Mouse (Mus musculus): Measurements from ENCODE around the gene Heg1. TPM values are rescaled to one million over a fixed set of nuclear protein-coding genes. Genes with fewer than 3 reads are reported as not detected.

Heg1 gene
- polyA plus RNA-seq, 1 experiment from 2014 or later = 21.3 TPM

GRCm38 (mm10) chr16:33723241-33723640 is 39.1 kb downstream of the Heg1 start:
- Histone ChIP-seq H3K27me3 (no peaks in the 10 kb centered on the region), H3K4me2 (no peak overlapping the region), H3K9me3 (replicated peaks) (peaks cover 3% of the 10 kb centered on the region; the same call in 1 of the 2 replicates), H3K9ac (no peak overlapping the region), H3K36me3 (ENCODE audit: poor library complexity, severe bottlenecking) (peaks cover 81% of the 10 kb centered on the region), H3K4me3 (no peak overlapping the region), H3K4me1 (no peaks in the 10 kb centered on the region), H3K27ac (no peak overlapping the region)
- no peak for ATAC-seq
- 95% methylated on average over 2 of the region's 2 CpGs for WGBS

DNA sequence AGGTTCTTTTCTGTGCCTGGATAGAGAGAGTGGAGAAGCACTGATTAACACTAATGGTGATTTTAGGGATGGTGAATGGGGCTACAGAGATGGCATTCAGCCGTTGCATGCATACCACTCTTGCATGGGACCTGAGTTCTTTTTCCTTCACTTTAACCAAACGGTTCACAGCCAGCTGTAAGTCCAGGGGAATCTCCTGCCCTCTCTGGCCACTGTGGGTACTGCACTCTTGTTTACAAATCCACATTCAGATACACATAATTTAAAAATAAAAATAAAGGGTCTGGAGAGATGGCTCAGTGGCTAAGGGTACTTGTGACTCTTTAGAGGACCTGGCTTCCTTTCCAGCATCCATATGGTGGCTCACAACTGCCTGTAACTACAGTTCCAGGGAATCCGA is 39.8 kb downstream of the Heg1 start:
- H3K27ac ChIP-seq = no peak overlapping the region
- ATAC-seq = no peak
- no peaks in the 10 kb centered on the region for H3K4me1 ChIP-seq
- no peak overlapping the region for H3K9ac ChIP-seq
- H3K36me3 ChIP-seq (ENCODE audit: poor library complexity, severe bottlenecking) = peaks cover 76% of the 10 kb centered on the region
- no peak overlapping the region for H3K4me3 ChIP-seq
- peaks cover 3% of the 10 kb centered on the region; the same call in 1 of the 2 replicates for H3K9me3 ChIP-seq (replicated peaks)
- over 99% methylated on average over 3 of the region's 3 CpGs for WGBS
- H3K27me3 ChIP-seq = no peaks in the 10 kb centered on the region
- no peak overlapping the region for H3K4me2 ChIP-seq

DNA sequence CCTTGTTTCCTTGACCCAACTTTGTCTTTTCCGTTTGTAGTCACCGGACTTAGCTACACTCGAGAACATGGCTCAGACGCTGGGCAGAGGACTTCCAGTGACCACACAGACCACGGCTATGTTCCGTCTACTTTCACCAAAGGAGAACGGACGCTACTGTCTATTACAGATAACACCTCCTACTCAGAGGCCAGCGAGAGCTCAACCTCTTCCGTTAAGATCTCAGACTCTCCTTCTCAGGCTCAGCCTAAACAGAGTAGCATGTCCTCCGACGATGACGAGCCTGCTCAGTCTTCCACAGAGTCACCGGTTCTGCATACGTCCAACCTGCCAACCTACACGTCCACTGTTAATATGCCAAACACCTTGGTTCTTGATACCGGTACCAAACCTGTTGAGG is 42.1 kb downstream of the Heg1 start:
- Histone ChIP-seq H3K4me2 (no peak overlapping the region), H3K36me3 (ENCODE audit: poor library complexity, severe bottlenecking) (peaks cover 71% of the 10 kb centered on the region), H3K9me3 (replicated peaks) (peaks cover 3% of the 10 kb centered on the region; the same call in 1 of the 2 replicates), H3K4me1 (0 out of 2 replicates have a peak, but pooled peaks cover 2% of the 10 kb centered on the region), H3K9ac (no peak overlapping the region), H3K4me3 (no peak overlapping the region), H3K27me3 (no peaks in the 10 kb centered on the region), H3K27ac (no peak overlapping the region)
- WGBS = 95% methylated on average over 17 of the region's 17 CpGs
- ATAC-seq = no peak

- ATAC-seq = no peak
- 90% methylated on average over 7 of the region's 7 CpGs for WGBS
- peaks cover 3% of the 10 kb centered on the region; the same call in 1 of the 2 replicates for H3K9me3 ChIP-seq (replicated peaks)
These were observed 42.7 kb downstream of the Heg1 start for GRCm38 (mm10) chr16:33726892-33727291.

GRCm38 (mm10) chr16:33728427-33728826 is 44.3 kb downstream of the Heg1 start:
- H3K4me2 ChIP-seq = no peak overlapping the region
- ATAC-seq = no peak
- H3K4me3 ChIP-seq = no peak overlapping the region
- WGBS = 58% methylated on average over 13 of the region's 13 CpGs
- no peak overlapping the region for H3K9ac ChIP-seq
- H3K27ac ChIP-seq = no peak overlapping the region; the same call in 1 of the 2 replicates
- H3K4me1 ChIP-seq = peaks cover 17% of the 10 kb centered on the region
- H3K9me3 ChIP-seq (replicated peaks) = peaks cover 3% of the 10 kb centered on the region; the same call in 1 of the 2 replicates
- H3K27me3 ChIP-seq = no peaks in the 10 kb centered on the region
- peaks cover 63% of the 10 kb centered on the region for H3K36me3 ChIP-seq (ENCODE audit: poor library complexity, severe bottlenecking)

More at GRCm38 (mm10) chr16:33726892-33727291, 42.7 kb downstream of the Heg1 start:
- Histone ChIP-seq H3K27me3 (no peaks in the 10 kb centered on the region), H3K4me1 (0 out of 2 replicates have a peak, but pooled peaks cover 4% of the 10 kb centered on the region), H3K9ac (no peak overlapping the region), H3K4me3 (no peak overlapping the region), H3K27ac (no peak overlapping the region), H3K4me2 (no peak overlapping the region), H3K36me3 (ENCODE audit: poor library complexity, severe bottlenecking) (peaks cover 70% of the 10 kb centered on the region)

DNA sequence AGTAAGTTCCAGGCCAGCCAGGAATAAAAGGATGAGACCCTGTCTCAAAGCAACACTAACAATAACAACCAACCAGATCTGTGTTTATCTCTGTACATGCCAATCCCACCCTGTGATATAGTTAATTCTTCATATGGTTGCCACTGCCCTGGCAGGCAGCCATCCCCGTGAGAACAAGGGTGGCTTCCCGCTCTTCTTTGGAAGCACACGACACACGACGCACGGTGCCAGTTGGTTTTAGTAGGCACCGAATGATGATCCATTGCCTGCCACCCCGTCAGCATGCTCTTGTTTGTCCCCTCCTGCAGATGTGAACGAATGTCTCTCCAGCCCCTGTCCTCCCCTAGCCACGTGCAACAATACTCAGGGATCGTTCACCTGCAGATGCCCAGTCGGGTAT is 47.1 kb downstream of the Heg1 start:
- Histone ChIP-seq H3K36me3 (ENCODE audit: poor library complexity, severe bottlenecking) (peaks cover 43% of the 10 kb centered on the region), H3K9ac (no peak overlapping the region), H3K27ac (peak overlapping the region; percentile 69; the same call in 1 of the 2 replicates), H3K4me1 (peaks cover 44% of the 10 kb centered on the region), H3K27me3 (no peaks in the 10 kb centered on the region), H3K4me2 (no peak overlapping the region), H3K9me3 (replicated peaks) (no peaks in the 10 kb centered on the region), H3K4me3 (no peak overlapping the region)
- 78% methylated on average over 12 of the region's 12 CpGs for WGBS
- ATAC-seq = no peak

GRCm38 (mm10) chr16:33732237-33732749 is 48.1 kb downstream of the Heg1 start:
- Histone ChIP-seq H3K4me2 (no peak overlapping the region), H3K4me3 (no peak overlapping the region), H3K4me1 (peaks cover 54% of the 10 kb centered on the region), H3K9ac (no peak overlapping the region), H3K27ac (peak overlapping the region; percentile 95), H3K9me3 (replicated peaks) (no peaks in the 10 kb centered on the region), H3K36me3 (ENCODE audit: poor library complexity, severe bottlenecking) (peaks cover 33% of the 10 kb centered on the region), H3K27me3 (no peaks in the 10 kb centered on the region)
- no peak for ATAC-seq
- 78% methylated on average over 6 of the region's 6 CpGs for WGBS

DNA sequence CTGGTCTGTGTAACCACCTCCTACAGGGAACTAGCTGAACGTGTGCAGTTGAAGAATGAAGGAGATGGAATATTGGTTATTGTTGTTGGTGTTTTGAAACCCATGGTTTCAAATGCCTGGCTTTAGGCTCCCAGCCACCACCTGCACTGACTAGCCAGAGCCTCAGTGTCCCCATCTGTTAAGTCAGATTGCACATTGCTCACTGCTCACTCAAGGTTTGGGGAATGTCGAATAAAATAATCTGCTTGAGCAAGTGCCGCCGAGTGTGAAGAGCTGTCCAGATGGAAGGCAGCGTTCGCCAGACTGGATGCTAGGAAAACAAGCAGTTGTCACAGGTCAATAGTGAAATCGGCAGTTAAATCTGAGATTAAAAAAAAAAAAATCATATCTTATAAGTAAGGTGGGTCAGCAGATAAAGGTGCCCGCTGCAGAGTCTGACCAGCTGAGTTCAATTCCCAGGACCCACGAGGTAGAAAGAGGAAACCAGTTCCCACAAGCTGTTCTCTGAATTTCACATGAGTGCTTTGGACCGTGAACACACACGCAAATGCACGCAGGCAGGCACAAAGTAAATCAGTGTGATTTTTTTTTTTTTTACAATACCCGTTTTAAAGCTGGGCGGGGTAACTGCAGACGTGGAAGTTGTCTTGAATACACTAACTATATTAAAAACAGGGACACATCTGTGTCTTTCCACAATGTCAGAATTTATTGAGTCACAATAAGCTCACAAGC is 48.8 kb downstream of the Heg1 start:
- H3K4me3 ChIP-seq = no peak overlapping the region
- H3K4me1 ChIP-seq = peaks cover 61% of the 10 kb centered on the region
- no peak overlapping the region for H3K9ac ChIP-seq
- peaks cover 26% of the 10 kb centered on the region for H3K36me3 ChIP-seq (ENCODE audit: poor library complexity, severe bottlenecking)
- no peaks in the 10 kb centered on the region for H3K27me3 ChIP-seq
- H3K9me3 ChIP-seq (replicated peaks) = no peaks in the 10 kb centered on the region
- peak overlapping the region; percentile 95 for H3K27ac ChIP-seq
- ATAC-seq = peak; percentile 50; the same call in 1 of the 2 replicates
- H3K4me2 ChIP-seq = no peak overlapping the region
- WGBS = 57% methylated on average over 15 of the region's 15 CpGs

DNA sequence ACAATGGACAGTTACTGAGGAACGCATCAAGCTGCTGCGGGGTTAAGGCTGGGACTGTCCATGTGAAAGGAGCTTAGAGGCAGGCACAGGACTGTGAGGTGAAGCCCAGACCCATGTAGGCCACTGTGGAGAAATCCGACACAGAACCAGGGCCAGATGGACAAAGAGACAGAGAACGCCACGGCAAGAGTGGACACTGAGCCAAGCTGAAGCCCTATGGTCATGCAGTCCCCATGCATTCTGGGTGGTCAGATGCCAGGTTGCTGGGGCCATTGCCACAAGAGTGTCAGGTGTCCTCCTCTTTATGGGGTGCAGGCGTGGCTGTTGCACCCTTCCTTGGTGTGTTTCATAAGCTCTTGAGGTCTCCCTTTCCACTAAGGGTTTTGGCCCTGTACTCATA is 49.7 kb downstream of the Heg1 start:
- 0 out of 2 replicates have a peak, but pooled peaks have one; percentile 7 for ATAC-seq
- H3K36me3 ChIP-seq (ENCODE audit: poor library complexity, severe bottlenecking) = peaks cover 32% of the 10 kb centered on the region
- 86% methylated on average over 6 of the region's 6 CpGs for WGBS
- H3K9ac ChIP-seq = no peak overlapping the region
- H3K9me3 ChIP-seq (replicated peaks) = no peaks in the 10 kb centered on the region
- no peak overlapping the region for H3K4me3 ChIP-seq
- no peaks in the 10 kb centered on the region for H3K27me3 ChIP-seq
- H3K4me2 ChIP-seq = no peak overlapping the region
- peak overlapping the region; percentile 95 for H3K27ac ChIP-seq
- H3K4me1 ChIP-seq = peaks cover 70% of the 10 kb centered on the region

GRCm38 (mm10) chr16:33734545-33734944 is 50.4 kb downstream of the Heg1 start:
- peaks cover 77% of the 10 kb centered on the region for H3K4me1 ChIP-seq
- 4% methylated on average over 10 of the region's 10 CpGs for WGBS
- ATAC-seq = peak; percentile 91

DNA sequence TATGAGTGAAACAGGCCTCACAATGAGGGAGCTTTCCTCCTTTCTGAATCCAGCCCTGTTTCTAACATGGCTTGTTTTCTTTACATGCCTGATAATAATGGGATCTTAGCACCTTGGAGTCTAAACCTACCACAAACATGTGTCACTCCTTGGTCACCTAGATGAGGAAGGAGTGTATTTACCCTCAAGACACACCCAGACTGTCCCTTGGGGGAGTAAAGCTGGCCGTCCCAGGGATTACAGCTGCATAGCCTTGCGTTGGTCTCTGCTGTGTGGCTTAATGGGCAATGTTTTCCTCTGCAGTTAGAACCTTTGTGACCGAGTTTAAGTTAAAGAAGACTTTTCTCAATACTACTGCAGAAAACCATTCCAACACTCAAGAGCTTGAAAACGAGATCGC is 51.1 kb downstream of the Heg1 start:
- Histone ChIP-seq H3K4me2 (no peak overlapping the region), H3K4me1 (peaks cover 84% of the 10 kb centered on the region), H3K4me3 (no peak overlapping the region), H3K27me3 (no peaks in the 10 kb centered on the region), H3K36me3 (ENCODE audit: poor library complexity, severe bottlenecking) (peaks cover 38% of the 10 kb centered on the region), H3K27ac (peak overlapping the region; percentile 95), H3K9ac (0 out of 2 replicates have a peak overlapping the region, but pooled peaks have one; percentile 17), H3K9me3 (replicated peaks) (no peaks in the 10 kb centered on the region)
- 29% methylated on average over 5 of the region's 5 CpGs for WGBS
- ATAC-seq = no peak

More at GRCm38 (mm10) chr16:33734545-33734944, 50.4 kb downstream of the Heg1 start:
- Histone ChIP-seq H3K27ac (peak overlapping the region; percentile 95), H3K36me3 (ENCODE audit: poor library complexity, severe bottlenecking) (peaks cover 39% of the 10 kb centered on the region), H3K4me2 (no peak overlapping the region), H3K27me3 (no peaks in the 10 kb centered on the region), H3K9ac (no peak overlapping the region), H3K9me3 (replicated peaks) (no peaks in the 10 kb centered on the region), H3K4me3 (no peak overlapping the region)

DNA sequence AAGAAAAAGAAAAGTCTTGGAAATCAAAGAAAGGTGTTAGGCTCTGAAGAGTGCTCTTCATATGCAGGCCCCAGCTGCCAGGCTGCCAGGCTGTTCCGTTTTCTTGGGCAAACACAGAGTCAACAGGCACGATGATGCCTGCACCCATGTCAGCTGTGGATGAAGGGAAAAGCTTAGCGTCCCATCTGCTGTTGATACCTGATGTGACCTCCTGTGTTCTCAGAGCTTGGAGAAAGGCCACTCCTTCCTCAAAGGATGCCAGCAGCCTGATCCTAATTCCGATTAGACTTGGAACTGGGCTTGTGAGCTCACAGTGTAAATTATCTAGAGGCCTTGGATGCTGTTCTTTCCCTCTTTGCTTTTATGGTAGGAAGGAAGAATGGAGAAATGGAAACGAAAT is 51.6 kb downstream of the Heg1 start:
- no peak overlapping the region for H3K9ac ChIP-seq
- peaks cover 89% of the 10 kb centered on the region for H3K4me1 ChIP-seq
- WGBS = 25% methylated on average over 5 of the region's 5 CpGs

More for the DNA sequence above, 51.6 kb downstream of the Heg1 start:
- H3K27me3 ChIP-seq = no peaks in the 10 kb centered on the region
- H3K4me2 ChIP-seq = no peak overlapping the region
- 0 out of 2 replicates have a peak, but pooled peaks have one; percentile 23 for ATAC-seq
- H3K27ac ChIP-seq = peak overlapping the region; percentile 95
- H3K4me3 ChIP-seq = no peak overlapping the region
- H3K36me3 ChIP-seq (ENCODE audit: poor library complexity, severe bottlenecking) = peaks cover 36% of the 10 kb centered on the region
- H3K9me3 ChIP-seq (replicated peaks) = no peaks in the 10 kb centered on the region
